Mouse (Mus musculus) E14TG2a.4 (cell line): ENCODE results near the gene Kat6b.

Source experiments
- H3K27me3 ChIP-seq: 2 replicates; pipeline ENCODE4 v1.6.1; 2014; ENCODE audit warnings: low read length, control low read depth; ENCODE audit not compliant: insufficient read depth
- H3K36me3 ChIP-seq: 2 replicates; pipeline ENCODE4 v1.6.1; 2014; ENCODE audit warnings: low read length, control low read depth; ENCODE audit not compliant: insufficient read depth
- H3K4me1 ChIP-seq: replicated peaks from 2 replicates; pipeline ENCODE4 v1.6.1; 2014; ENCODE audit warnings: low read depth, low read length, control low read depth
- H3K4me3 ChIP-seq: replicated peaks from 2 replicates; pipeline ENCODE4 v1.5.1; 2014; ENCODE audit warnings: mild to moderate bottlenecking, low read length
- H3K9me3 ChIP-seq: 2 replicates; pipeline ENCODE4 v1.6.1; 2014; ENCODE audit warnings: low read length, control low read depth
- CTCF ChIP-seq: conservative IDR thresholded peaks from 2 replicates; pipeline ENCODE4 v1.5.1; 2014; ENCODE audit warnings: low read length
- NANOG ChIP-seq: IDR thresholded peaks from 2 replicates; pipeline ENCODE4 v1.6.1; 2014; ENCODE audit warnings: borderline replicate concordance, low read length, mixed read lengths
- POU5F1 ChIP-seq: IDR thresholded peaks from 2 replicates; pipeline ENCODE4 v1.6.1; 2014; ENCODE audit warnings: low read length, borderline replicate concordance

The Kat6b gene

GRCm38 (mm10) chr14:21523234-21523633, 42.0 kb downstream of the Kat6b start:
- TF ChIP-seq CTCF (no peak), POU5F1 (no peak), NANOG (no peak)
- Histone ChIP-seq H3K36me3 (peaks cover 91% of the 10 kb centered on the region), H3K4me3 (peak overlapping the region; percentile 46; the same call in 1 of the 2 replicates), H3K9me3 (no peaks in the 10 kb centered on the region), H3K27me3 (no peaks in the 10 kb centered on the region), H3K4me1 (peaks cover 96% of the 10 kb centered on the region)

- Histone ChIP-seq H3K4me3 (peak overlapping the region; percentile 20), H3K4me1 (peaks cover 97% of the 10 kb centered on the region)
- TF ChIP-seq CTCF (no peak), POU5F1 (no peak), NANOG (no peak)
These were observed 42.7 kb downstream of the Kat6b start for GRCm38 (mm10) chr14:21523851-21524441.

DNA sequence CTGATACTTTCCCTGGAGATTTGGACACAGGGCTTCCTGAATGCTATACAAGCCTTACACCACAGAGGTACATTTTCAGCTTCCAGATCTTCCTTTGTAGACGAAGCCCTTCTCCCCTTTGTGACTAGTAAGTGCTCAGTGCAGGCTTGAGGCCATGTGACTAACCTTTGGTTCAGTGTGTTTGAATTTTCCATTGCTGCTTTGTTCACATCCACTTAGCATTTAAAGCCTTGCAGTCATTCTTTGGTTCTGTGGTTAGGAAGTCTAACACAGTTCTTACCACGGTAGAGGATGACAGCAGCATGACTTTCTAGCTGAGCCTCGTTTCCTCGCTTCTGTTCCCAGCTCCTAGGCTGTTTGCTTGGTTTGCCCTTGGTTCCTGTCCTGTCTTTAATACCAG, 44.4 kb downstream of the Kat6b start:
- H3K4me3 ChIP-seq = no peak overlapping the region
- TF ChIP-seq CTCF (no peak), POU5F1 (no peak), NANOG (no peak)
- H3K4me1 ChIP-seq = peaks cover 96% of the 10 kb centered on the region
- peaks cover 93% of the 10 kb centered on the region for H3K36me3 ChIP-seq
- H3K9me3 ChIP-seq = no peaks in the 10 kb centered on the region
- no peaks in the 10 kb centered on the region for H3K27me3 ChIP-seq

More at GRCm38 (mm10) chr14:21523851-21524441, 42.7 kb downstream of the Kat6b start:
- H3K9me3 ChIP-seq = no peaks in the 10 kb centered on the region
- H3K36me3 ChIP-seq = peaks cover 93% of the 10 kb centered on the region
- no peaks in the 10 kb centered on the region for H3K27me3 ChIP-seq

GRCm38 (mm10) chr14:21533566-21533965, 52.3 kb downstream of the Kat6b start:
- Histone ChIP-seq H3K4me1 (peaks cover 97% of the 10 kb centered on the region), H3K4me3 (no peak overlapping the region), H3K27me3 (no peaks in the 10 kb centered on the region), H3K9me3 (no peaks in the 10 kb centered on the region), H3K36me3 (peaks cover 96% of the 10 kb centered on the region)
- no peak for TF ChIP-seq NANOG
- no peak for TF ChIP-seq POU5F1
- no peak for TF ChIP-seq CTCF

GRCm38 (mm10) chr14:21534066-21534465, 52.8 kb downstream of the Kat6b start:
- Histone ChIP-seq H3K27me3 (no peaks in the 10 kb centered on the region), H3K9me3 (no peaks in the 10 kb centered on the region), H3K4me3 (no peak overlapping the region), H3K36me3 (peaks cover 95% of the 10 kb centered on the region), H3K4me1 (peaks cover 97% of the 10 kb centered on the region)
- no peak for TF ChIP-seq CTCF
- no peak for TF ChIP-seq NANOG
- TF ChIP-seq POU5F1 = no peak

DNA sequence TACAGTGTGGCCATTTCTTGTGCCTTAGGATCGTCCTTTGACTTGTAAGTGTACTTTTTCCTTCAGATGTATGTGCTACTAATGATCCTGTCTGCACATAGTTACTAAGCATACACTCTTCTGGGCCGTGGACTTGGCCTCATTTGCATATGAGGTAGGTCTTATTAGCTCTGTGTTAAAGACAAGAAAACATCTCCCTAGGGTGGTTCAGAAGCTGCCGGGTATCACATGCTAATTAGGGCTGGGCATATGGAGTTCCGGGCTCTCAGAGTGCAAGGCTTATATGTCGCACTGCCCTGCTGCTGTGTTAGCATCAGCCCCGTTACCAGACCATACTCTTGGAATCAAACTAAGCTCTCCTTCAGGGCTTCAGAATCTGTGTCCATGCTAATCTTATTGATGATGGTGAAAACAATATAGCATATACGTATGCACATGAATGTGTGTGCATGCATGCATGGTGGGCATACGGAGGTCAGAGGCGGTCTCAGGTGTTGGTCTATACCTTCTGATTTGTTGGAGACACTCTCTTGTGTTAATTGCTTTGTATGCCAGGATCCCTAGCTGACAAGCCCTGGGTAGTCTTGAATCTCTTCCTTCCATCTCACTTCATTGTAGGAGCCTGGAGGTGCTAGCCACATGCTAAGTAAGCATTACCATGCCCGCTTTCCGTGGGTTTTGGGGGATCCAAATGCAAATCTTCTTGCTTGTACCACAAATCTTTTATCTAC, 53.5 kb downstream of the Kat6b start:
- H3K27me3 ChIP-seq = no peaks in the 10 kb centered on the region
- H3K36me3 ChIP-seq = peaks cover 95% of the 10 kb centered on the region
- no peak for TF ChIP-seq NANOG
- TF ChIP-seq CTCF = no peak
- no peak for TF ChIP-seq POU5F1
- H3K4me3 ChIP-seq = no peak overlapping the region
- peaks cover 97% of the 10 kb centered on the region for H3K4me1 ChIP-seq
- no peaks in the 10 kb centered on the region for H3K9me3 ChIP-seq

- no peaks in the 10 kb centered on the region for H3K9me3 ChIP-seq
- H3K27me3 ChIP-seq = no peaks in the 10 kb centered on the region
- peaks cover 99% of the 10 kb centered on the region for H3K4me1 ChIP-seq
- H3K36me3 ChIP-seq = peaks cover 93% of the 10 kb centered on the region
- H3K4me3 ChIP-seq = peak overlapping the region; percentile 58
- TF ChIP-seq POU5F1 (0 out of 2 replicates have a peak, but pooled peaks have one; percentile 39), CTCF (no peak; the same call in 1 of the 2 replicates), NANOG (peak; percentile 68)
These were observed 55.4 kb downstream of the Kat6b start for GRCm38 (mm10) chr14:21536485-21537181.

- Histone ChIP-seq H3K36me3 (peaks cover 93% of the 10 kb centered on the region), H3K4me3 (peak overlapping the region; percentile 58), H3K4me1 (peaks cover 99% of the 10 kb centered on the region), H3K9me3 (no peaks in the 10 kb centered on the region), H3K27me3 (no peaks in the 10 kb centered on the region)
- TF ChIP-seq CTCF = no peak
- TF ChIP-seq NANOG = no peak
- TF ChIP-seq POU5F1 = no peak
These were observed 56.6 kb downstream of the Kat6b start for GRCm38 (mm10) chr14:21537838-21538237.
